Mouse (Mus musculus): ENCODE measurements around the gene 0610012G03Rik. TPM values are rescaled to one million over a fixed set of nuclear protein-coding genes. Genes with fewer than 3 reads are reported as not detected.

0610012G03Rik gene
- polyA plus RNA-seq, 3 experiments from 2014 or later = 0.54 to 12.2 (median 3.0) TPM

Other genes with a start within 250 kb of the 0610012G03Rik start
- not detected for gene Meltf, start 69.7 kb downstream of the 0610012G03Rik start, polyA plus RNA-seq (2017; shearing (Covaris generic))
- under 1 TPM in 1 of 3 experiments, not detected in 2; 0.36 TPM for gene Pigz, start 14.6 kb downstream of the 0610012G03Rik start, polyA plus RNA-seq (2017; shearing (Covaris generic))
- gene Ncbp2, start within 50 bp of the 0610012G03Rik start, polyA plus RNA-seq (2017; shearing (Covaris generic)) = 10 to 100 TPM; 27.3 to 45.9 (median 35.4) TPM
- gene Senp5, start 54.8 kb upstream of the 0610012G03Rik start, polyA plus RNA-seq (2017; shearing (Covaris generic)) = 10 to 100 TPM; 11.1 to 12.7 (median 12.3) TPM
- gene Pak2, start 130.8 kb upstream of the 0610012G03Rik start, polyA plus RNA-seq (2017; shearing (Covaris generic)) = 10 to 100 TPM; 60.2 to 67.4 (median 63.4) TPM
- gene Pigx, start 151.2 kb upstream of the 0610012G03Rik start, polyA plus RNA-seq (2017; shearing (Covaris generic)) = 100 to 1,000 TPM; 117 to 133 (median 130) TPM
- 10 to 100 TPM; 32.4 to 45.8 (median 43.7) TPM for gene Cep19, start 151.3 kb upstream of the 0610012G03Rik start, polyA plus RNA-seq (2017; shearing (Covaris generic))
- 10 to 100 TPM; 42.7 to 71.0 (median 53.2) TPM for gene Nrros, start 217.1 kb upstream of the 0610012G03Rik start, polyA plus RNA-seq (2017; shearing (Covaris generic))
- under 1 TPM in 2 of 3 experiments, not detected in 1; 0.38 to 0.63 TPM for gene Bex6, start 231.3 kb upstream of the 0610012G03Rik start, polyA plus RNA-seq (2017; shearing (Covaris generic))

All from inflammation-experienced regulatory T-cells, adult 6 months (primary cell).